Mouse (Mus musculus): Measurements from ENCODE around the gene Swi5.
"Not testable (repeated sequence)": the region's sequence is repeated elsewhere in the genome, so short reads cannot be mapped to it uniquely, and the experiment has no call there.

Swi5 gene

GRCm38 (mm10) chr2:32311443-32312317, 23.8 kb upstream of the Swi5 start:
- no peak for DNase-seq (ENCODE audit: low read depth)

GRCm38 (mm10) chr2:32310096-32310845, 22.4 kb upstream of the Swi5 start:
- DNase-seq (ENCODE audit: low read depth) = no peak

- DNase-seq (ENCODE audit: low read depth) = no peak
Measured at GRCm38 (mm10) chr2:32308870-32309568, 21.1 kb upstream of the Swi5 start.

- DNase-seq (ENCODE audit: low read depth) = no peak
Measured at GRCm38 (mm10) chr2:32307941-32308760, 20.3 kb upstream of the Swi5 start.

- no peak for DNase-seq (ENCODE audit: low read depth)
Measured at GRCm38 (mm10) chr2:32307247-32307798, 19.4 kb upstream of the Swi5 start.

- DNase-seq (ENCODE audit: low read depth) = no peak
Measured at GRCm38 (mm10) chr2:32306176-32306575, 18.3 kb upstream of the Swi5 start.

GRCm38 (mm10) chr2:32305668-32306067, 17.8 kb upstream of the Swi5 start:
- no peak for DNase-seq (ENCODE audit: low read depth)

GRCm38 (mm10) chr2:32304145-32304832, 16.4 kb upstream of the Swi5 start:
- no peak for DNase-seq (ENCODE audit: low read depth)

- no peak for DNase-seq (ENCODE audit: low read depth)
Measured at GRCm38 (mm10) chr2:32302952-32303351, 15.1 kb upstream of the Swi5 start.

- no peak for DNase-seq (ENCODE audit: low read depth)
Measured at GRCm38 (mm10) chr2:32299469-32299868, 11.6 kb upstream of the Swi5 start.

- DNase-seq (ENCODE audit: low read depth) = not testable (repeated sequence)
Measured at GRCm38 (mm10) chr2:32295842-32296241, 8.0 kb upstream of the Swi5 start.

GRCm38 (mm10) chr2:32295285-32295684, 7.4 kb upstream of the Swi5 start:
- DNase-seq (ENCODE audit: low read depth) = no peak

GRCm38 (mm10) chr2:32294348-32294747, 6.5 kb upstream of the Swi5 start:
- DNase-seq (ENCODE audit: low read depth) = no peak

- DNase-seq (ENCODE audit: low read depth) = no peak
Measured at GRCm38 (mm10) chr2:32289578-32289977, 1.7 kb upstream of the Swi5 start.

- no peak for DNase-seq (ENCODE audit: low read depth)
Measured at GRCm38 (mm10) chr2:32288371-32288931, 576 bp upstream of the Swi5 start.

- DNase-seq (ENCODE audit: low read depth) = no peak
Measured at GRCm38 (mm10) chr2:32287334-32287840, 488 bp downstream of the Swi5 start, which contains the start of gene Golga2. Gene Golga2, plus strand, starts transcription at chr2:32287384.

- DNase-seq (ENCODE audit: low read depth) = no peak
Measured at GRCm38 (mm10) chr2:32283986-32284385, 3.9 kb downstream of the Swi5 start.

- peak; percentile 13 for DNase-seq (ENCODE audit: low read depth)
Measured at GRCm38 (mm10) chr2:32282727-32283126, 5.1 kb downstream of the Swi5 start.

GRCm38 (mm10) chr2:32282289-32282688, 5.6 kb downstream of the Swi5 start:
- DNase-seq (ENCODE audit: low read depth) = no peak

- DNase-seq (ENCODE audit: low read depth) = no peak
Measured at GRCm38 (mm10) chr2:32275823-32276222, 12.1 kb downstream of the Swi5 start.

Measured in fibroblast of lung, adult 2 months (primary cell).